Mouse (Mus musculus): ENCODE results near the gene A030003K21Rik.

The A030003K21Rik gene

DNA sequence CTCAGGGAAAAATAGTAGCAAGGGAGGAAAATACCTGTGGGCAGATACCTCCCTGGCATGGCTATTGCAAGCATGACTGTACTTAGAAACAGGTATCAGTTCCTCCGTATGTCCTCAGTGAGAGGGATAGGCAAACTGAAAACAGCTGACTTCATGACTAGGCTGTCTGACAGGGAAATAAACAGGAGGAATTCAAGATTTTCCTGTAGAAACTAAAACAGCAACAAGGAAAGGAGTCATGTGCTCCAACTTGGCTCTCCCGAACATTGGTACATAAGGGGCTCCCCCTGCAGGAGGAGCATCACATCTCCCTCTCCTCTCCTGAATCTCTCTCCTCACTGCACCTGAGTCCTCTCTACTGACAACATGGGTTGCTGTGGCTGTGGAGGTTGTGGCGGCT lies 30.2 kb downstream of the A030003K21Rik start, which contains the start of gene A030005L19Rik:
A030005L19Rik (plus strand) TSS at position 301 of the 400 bp plus-strand sequence.
- no peak for DNase-seq (ENCODE audit: low spot score)

DNA sequence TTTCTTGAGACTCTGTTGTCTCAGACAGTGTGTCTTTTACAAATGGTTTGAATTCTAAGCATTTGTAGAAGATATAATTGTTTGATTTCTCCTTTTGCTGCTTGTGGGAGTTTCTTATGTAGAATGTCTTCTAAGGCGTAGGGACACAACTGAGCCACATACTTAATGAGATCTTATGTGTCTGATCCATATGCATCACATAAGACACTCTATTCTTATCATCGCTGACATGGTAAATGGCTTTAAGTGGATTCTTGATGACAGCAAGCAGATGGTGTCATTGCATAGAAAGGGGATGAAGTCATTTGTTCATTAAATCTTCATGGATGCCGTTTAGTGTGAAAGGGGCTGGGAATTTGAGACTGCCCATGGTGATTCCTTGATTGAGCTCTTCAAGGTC lies 37.3 kb downstream of the A030003K21Rik start:
- no peak for DNase-seq (ENCODE audit: low spot score)

- no peak for DNase-seq (ENCODE audit: low spot score)
Measured at GRCm38 (mm10) chr1:82901201-82901600, 42.0 kb downstream of the A030003K21Rik start.

GRCm38 (mm10) chr1:82900567-82900966 lies 42.6 kb downstream of the A030003K21Rik start:
- peak; percentile 19 for DNase-seq (ENCODE audit: low spot score)

DNA sequence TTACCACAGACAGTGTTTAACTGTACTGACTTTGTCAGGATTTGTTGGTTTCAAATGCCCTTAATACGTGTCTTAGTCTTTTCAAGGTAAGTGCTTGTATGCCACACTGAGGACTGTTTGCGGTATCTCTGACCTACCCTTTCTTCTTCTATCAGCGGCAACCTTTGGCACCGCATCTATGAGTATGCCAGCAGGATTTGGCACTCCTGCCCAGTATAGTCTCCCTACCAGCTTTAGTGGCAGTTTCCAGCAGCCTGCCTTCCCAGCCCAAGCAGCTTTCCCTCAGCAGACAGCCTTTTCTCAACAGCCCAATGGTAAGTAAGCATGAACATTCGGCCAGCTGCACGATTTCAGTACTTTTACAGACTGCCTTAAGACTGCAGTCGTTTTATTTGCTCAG lies 49.9 kb downstream of the A030003K21Rik start:
- no peak for DNase-seq (ENCODE audit: low spot score)
